Mouse (Mus musculus) cortical plate, adult 2 months (tissue): Measurements from ENCODE around the gene Evx2.

Source experiments
- CTCF ChIP-seq: fragments of 200-500 bp; IDR thresholded peaks from 2 replicates; pipeline ENCODE4 v1.5.1; 2011; ENCODE audit warnings: mild to moderate bottlenecking, control low read depth, low read length; ENCODE audit not compliant: insufficient read depth; ENCODE audit errors: extremely low read depth
- POLR2A ChIP-seq: fragments of 200-500 bp; IDR thresholded peaks from 2 replicates; pipeline ENCODE4 v1.6.1; 2011; ENCODE audit warnings: mild to moderate bottlenecking, low read length, control low read depth; ENCODE audit not compliant: insufficient read depth; ENCODE audit errors: extremely low read depth

DNA sequence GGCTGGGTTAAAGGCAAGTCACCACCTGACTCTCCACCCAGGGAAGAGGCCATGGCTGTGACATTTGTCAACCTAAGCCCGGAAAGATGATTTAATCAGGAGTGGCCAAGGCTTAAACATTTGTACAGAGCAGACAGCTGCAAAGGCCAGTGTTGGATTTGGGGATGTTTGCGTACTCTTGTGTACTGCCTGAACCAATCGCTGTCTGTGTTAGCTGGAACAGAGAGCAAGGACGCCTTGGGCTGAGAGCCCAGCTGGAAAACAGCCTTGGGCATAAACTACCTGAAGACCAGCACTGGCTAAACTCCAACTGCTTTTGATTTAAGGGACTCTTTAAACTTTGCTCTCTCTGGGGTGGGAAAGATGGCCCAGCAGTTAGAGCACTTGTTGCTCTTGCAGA is 49.3 kb upstream of the Evx2 start:
- TF ChIP-seq CTCF = no peak
- TF ChIP-seq POLR2A = no peak
